Mouse (Mus musculus): ENCODE results near the gene Col5a1.

Gene Col5a1

GRCm38 (mm10) chr2:28039647-28040325, 153.6 kb downstream of the Col5a1 start:
- no peak for DNase-seq

GRCm38 (mm10) chr2:28040466-28040865, 154.2 kb downstream of the Col5a1 start:
- DNase-seq = no peak

GRCm38 (mm10) chr2:28044920-28045598, 158.8 kb downstream of the Col5a1 start:
- DNase-seq = no peak

DNA sequence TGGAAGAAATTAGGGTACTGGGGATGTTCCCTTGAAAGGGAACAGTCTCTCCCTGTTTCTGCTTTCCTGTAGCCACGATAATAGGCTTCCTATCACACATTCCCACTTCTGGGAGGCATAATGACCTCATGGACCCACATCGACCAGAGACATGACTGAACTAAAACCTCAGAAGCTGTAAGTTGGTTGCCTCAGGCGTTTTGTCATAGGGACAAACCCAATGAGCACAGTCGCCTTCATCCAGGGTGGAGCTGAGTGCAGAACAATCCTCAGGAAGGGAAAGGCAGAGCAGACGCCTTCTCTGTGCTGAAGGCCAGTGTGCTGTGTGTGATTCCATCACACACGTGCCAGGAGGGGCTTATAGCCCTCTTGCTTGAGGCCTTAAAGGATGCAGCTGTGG, 160.1 kb downstream of the Col5a1 start:
- DNase-seq = no peak

DNA sequence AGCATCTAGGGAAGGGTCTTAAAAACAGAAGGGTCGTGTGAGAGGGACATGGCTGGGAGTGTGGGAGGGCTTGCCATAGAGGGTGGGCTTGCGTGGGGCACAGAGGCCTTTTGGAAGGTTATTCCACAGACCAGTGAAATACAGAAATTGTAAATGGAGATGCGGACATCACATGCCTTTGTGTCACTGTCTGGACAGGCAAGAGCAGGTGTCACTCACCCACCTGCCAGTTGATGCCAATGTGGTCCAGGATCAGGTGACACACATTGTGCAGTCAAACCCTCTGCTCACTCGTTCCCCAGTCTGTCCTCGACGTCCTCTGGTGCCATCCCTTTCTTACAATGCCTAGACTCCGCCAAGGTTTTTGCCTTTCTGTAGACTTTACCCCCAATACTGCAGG, 160.9 kb downstream of the Col5a1 start:
- no peak for DNase-seq

- no peak for DNase-seq
Observed at GRCm38 (mm10) chr2:28059922-28060321, 173.7 kb downstream of the Col5a1 start.

- no peak for DNase-seq
Observed at GRCm38 (mm10) chr2:28063711-28064338, 177.6 kb downstream of the Col5a1 start.

- DNase-seq = no peak
Observed at GRCm38 (mm10) chr2:28064339-28065080, 178.3 kb downstream of the Col5a1 start.

GRCm38 (mm10) chr2:28065081-28065651, 178.9 kb downstream of the Col5a1 start:
- DNase-seq = no peak

GRCm38 (mm10) chr2:28066686-28067085, 180.5 kb downstream of the Col5a1 start:
- no peak for DNase-seq

DNA sequence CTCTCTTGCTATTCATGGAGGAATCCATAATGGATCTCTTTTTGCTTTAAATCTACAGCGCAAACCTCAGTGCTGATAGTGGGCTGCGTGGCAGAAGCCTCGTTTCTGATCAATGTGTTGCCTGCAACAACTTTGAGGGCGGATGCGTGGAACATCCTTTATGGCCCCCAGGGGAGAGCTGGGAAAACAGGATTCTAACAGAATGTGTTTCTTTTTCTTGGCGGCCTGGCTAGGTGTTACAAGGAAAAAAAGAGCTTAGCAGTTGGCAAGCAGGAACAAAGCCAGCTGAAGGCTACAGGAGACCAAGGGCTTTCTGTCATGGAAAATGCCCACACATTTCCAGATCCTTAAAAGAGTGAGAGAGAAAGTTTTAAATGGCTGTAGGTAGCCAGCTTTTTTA, 180.9 kb downstream of the Col5a1 start:
- peak; percentile 76 for DNase-seq

DNA sequence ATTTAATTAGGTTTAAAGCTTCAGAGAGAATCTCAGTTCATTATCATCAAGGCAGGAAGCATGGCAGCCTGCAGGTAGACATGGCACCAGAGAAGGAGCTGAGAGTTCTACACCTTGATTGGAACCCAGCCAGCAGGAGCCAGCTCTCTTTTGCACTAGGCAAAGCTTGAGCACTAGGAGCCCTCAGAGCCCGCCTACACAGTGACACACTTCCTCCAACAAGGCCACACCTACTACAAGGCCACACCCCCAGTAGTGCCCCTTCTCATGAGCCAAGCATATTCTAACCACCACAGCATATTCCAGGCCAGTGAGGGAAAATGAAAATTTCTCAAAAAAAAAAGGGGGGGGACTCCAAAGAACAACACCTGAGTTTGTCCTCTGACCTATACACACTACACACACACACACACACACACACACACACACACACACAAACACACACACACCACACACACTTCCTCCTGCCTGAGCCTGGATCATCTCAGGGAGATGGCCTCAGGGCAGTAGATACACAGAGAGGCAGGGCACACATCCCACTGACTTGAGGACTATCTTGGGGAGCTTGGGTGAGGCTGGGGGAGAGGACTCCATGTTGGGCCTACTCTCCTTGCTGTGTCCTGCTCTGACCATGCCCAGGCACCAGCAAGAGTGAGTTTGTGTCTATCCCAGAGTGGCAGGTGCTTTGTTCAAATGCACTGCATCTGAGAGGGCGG, 181.8 kb downstream of the Col5a1 start:
- peak; percentile 20 for DNase-seq

- peak; percentile 98 for DNase-seq
Observed at GRCm38 (mm10) chr2:28068537-28068878, 182.3 kb downstream of the Col5a1 start.

- no peak for DNase-seq
Observed at GRCm38 (mm10) chr2:28075616-28076187, 189.5 kb downstream of the Col5a1 start.

GRCm38 (mm10) chr2:28084768-28085167, 198.5 kb downstream of the Col5a1 start, which contains the start of gene Fcnb:
TSS of gene Fcnb (minus strand) at chr2:28084885.
- no peak for DNase-seq

GRCm38 (mm10) chr2:28086112-28086511, 199.9 kb downstream of the Col5a1 start:
- DNase-seq = no peak

DNA sequence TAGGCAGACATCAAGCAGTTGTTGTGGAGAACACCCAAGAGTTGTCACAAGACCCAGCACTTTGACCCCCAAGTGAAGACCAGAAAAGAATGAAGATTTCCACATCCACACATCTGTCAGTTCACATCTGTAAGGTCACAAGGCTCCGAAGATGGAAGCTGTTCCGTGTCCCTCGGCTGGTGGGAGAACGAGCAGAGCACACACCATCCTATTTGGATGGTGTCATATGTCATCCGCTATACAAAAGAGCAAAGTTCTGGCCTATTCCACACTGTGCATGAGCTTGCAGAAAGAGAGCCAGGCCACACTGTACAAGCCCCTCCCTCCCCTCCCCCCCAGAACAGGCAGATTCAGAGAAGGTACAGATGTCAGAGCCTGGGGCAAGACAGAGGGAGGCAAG, 202.9 kb downstream of the Col5a1 start:
- DNase-seq = no peak
